Mouse (Mus musculus): Measurements from ENCODE around the gene Zbtb7b. TPM values are rescaled to one million over a fixed set of nuclear protein-coding genes. Genes with fewer than 3 reads are reported as not detected.

Gene Zbtb7b
- polyA plus RNA-seq, 1 experiment from 2014 or later, result 3.7 TPM

- ATAC-seq (replicated peaks; ENCODE audit: low FRiP score), result peak; percentile 27
- WGBS, result under 1% methylated on average over 12 of the region's 12 CpGs
- Histone ChIP-seq H3K27ac (peak overlapping the region; percentile 95), H3K4me3 (replicated peaks) (peak overlapping the region; percentile 59), H3K9ac (peak overlapping the region; percentile 65), H3K4me2 (peak overlapping the region; percentile 99), H3K9me3 (replicated peaks) (no peaks in the 10 kb centered on the region), H3K27me3 (no peaks in the 10 kb centered on the region), H3K4me1 (peaks cover 64% of the 10 kb centered on the region), H3K36me3 (no peaks in the 10 kb centered on the region)
These were observed 299 bp upstream of the Zbtb7b start for GRCm38 (mm10) chr3:89394894-89395256.

- Histone ChIP-seq H3K9ac (peak overlapping the region; percentile 65), H3K36me3 (no peaks in the 10 kb centered on the region), H3K27me3 (no peaks in the 10 kb centered on the region), H3K9me3 (replicated peaks) (no peaks in the 10 kb centered on the region), H3K4me2 (peak overlapping the region; percentile 99), H3K4me3 (replicated peaks) (peak overlapping the region; percentile 59), H3K4me1 (peaks cover 73% of the 10 kb centered on the region), H3K27ac (peak overlapping the region; percentile 95)
- ATAC-seq (replicated peaks; ENCODE audit: low FRiP score), result peak; percentile 92
- 0% methylated on average over 15 of the region's 15 CpGs for WGBS
These were observed 971 bp downstream of the Zbtb7b start for GRCm38 (mm10) chr3:89393605-89394004.

- Histone ChIP-seq H3K4me3 (replicated peaks) (peak overlapping the region; percentile 59), H3K9me3 (replicated peaks) (no peaks in the 10 kb centered on the region), H3K27ac (peak overlapping the region; percentile 95), H3K36me3 (no peaks in the 10 kb centered on the region), H3K4me2 (peak overlapping the region; percentile 99), H3K4me1 (peaks cover 80% of the 10 kb centered on the region), H3K9ac (peak overlapping the region; percentile 59), H3K27me3 (no peaks in the 10 kb centered on the region)
- WGBS, result under 1% methylated on average over 17 of the region's 24 CpGs
- no peak for ATAC-seq (replicated peaks; ENCODE audit: low FRiP score)
These were observed 1.7 kb downstream of the Zbtb7b start for GRCm38 (mm10) chr3:89392871-89393311.

- Histone ChIP-seq H3K9me3 (replicated peaks) (no peaks in the 10 kb centered on the region), H3K36me3 (no peaks in the 10 kb centered on the region), H3K4me1 (peaks cover 88% of the 10 kb centered on the region), H3K4me3 (replicated peaks) (peak overlapping the region; percentile 59), H3K9ac (peak overlapping the region; percentile 59), H3K27me3 (no peaks in the 10 kb centered on the region), H3K27ac (peak overlapping the region; percentile 95), H3K4me2 (peak overlapping the region; percentile 99)
- ATAC-seq (replicated peaks; ENCODE audit: low FRiP score), result no peak
- under 1% methylated on average over 55 of the region's 56 CpGs for WGBS
These were observed 2.7 kb downstream of the Zbtb7b start for GRCm38 (mm10) chr3:89391663-89392511.

- no peaks in the 10 kb centered on the region for H3K36me3 ChIP-seq
- no peak for ATAC-seq (replicated peaks; ENCODE audit: low FRiP score)
- peak overlapping the region; percentile 99 for H3K4me2 ChIP-seq
- peak overlapping the region; percentile 59 for H3K9ac ChIP-seq
- peak overlapping the region; percentile 95 for H3K27ac ChIP-seq
- peaks cover 86% of the 10 kb centered on the region for H3K4me1 ChIP-seq
- peak overlapping the region; percentile 59 for H3K4me3 ChIP-seq (replicated peaks)
- H3K9me3 ChIP-seq (replicated peaks), result no peaks in the 10 kb centered on the region
- H3K27me3 ChIP-seq, result no peaks in the 10 kb centered on the region
- WGBS, result 14% methylated on average over 19 of the region's 19 CpGs
These were observed 3.6 kb downstream of the Zbtb7b start for GRCm38 (mm10) chr3:89390699-89391662.

- Histone ChIP-seq H3K27ac (peak overlapping the region; percentile 45; the same call in 1 of the 2 replicates), H3K9ac (no peak overlapping the region), H3K36me3 (no peaks in the 10 kb centered on the region), H3K9me3 (replicated peaks) (no peaks in the 10 kb centered on the region), H3K27me3 (no peaks in the 10 kb centered on the region), H3K4me2 (peak overlapping the region; percentile 99), H3K4me1 (peaks cover 86% of the 10 kb centered on the region), H3K4me3 (replicated peaks) (0 out of 2 replicates have a peak overlapping the region, but pooled peaks have one; percentile 59)
- no peak for ATAC-seq (replicated peaks; ENCODE audit: low FRiP score)
- WGBS, result 39% methylated on average over 5 of the region's 5 CpGs
These were observed 4.5 kb downstream of the Zbtb7b start for GRCm38 (mm10) chr3:89390111-89390515.

- H3K9me3 ChIP-seq (replicated peaks), result no peaks in the 10 kb centered on the region
- no peaks in the 10 kb centered on the region for H3K36me3 ChIP-seq
- WGBS, result 50% methylated on average over 6 of the region's 6 CpGs
- peaks cover 84% of the 10 kb centered on the region for H3K4me1 ChIP-seq
- no peak overlapping the region for H3K9ac ChIP-seq
- H3K4me3 ChIP-seq (replicated peaks), result no peak overlapping the region
- ATAC-seq (replicated peaks; ENCODE audit: low FRiP score), result no peak
- H3K27ac ChIP-seq, result peak overlapping the region; percentile 45; the same call in 1 of the 2 replicates
- no peak overlapping the region for H3K4me2 ChIP-seq
- no peaks in the 10 kb centered on the region for H3K27me3 ChIP-seq
These were observed 5.5 kb downstream of the Zbtb7b start for GRCm38 (mm10) chr3:89388901-89389740.

- ATAC-seq (replicated peaks; ENCODE audit: low FRiP score), result no peak
- 0 out of 2 replicates have a peak overlapping the region, but pooled peaks have one; percentile 15 for H3K4me2 ChIP-seq
- no peaks in the 10 kb centered on the region for H3K36me3 ChIP-seq
- 0 out of 2 replicates have a peak overlapping the region, but pooled peaks have one; percentile 27 for H3K27ac ChIP-seq
- H3K27me3 ChIP-seq, result no peaks in the 10 kb centered on the region
- no peak overlapping the region for H3K9ac ChIP-seq
- H3K9me3 ChIP-seq (replicated peaks), result no peaks in the 10 kb centered on the region
- peaks cover 83% of the 10 kb centered on the region for H3K4me1 ChIP-seq
- WGBS, result 77% methylated on average over 11 of the region's 11 CpGs
- 0 out of 2 replicates have a peak overlapping the region, but pooled peaks have one; percentile 3 for H3K4me3 ChIP-seq (replicated peaks)
These were observed 6.3 kb downstream of the Zbtb7b start for GRCm38 (mm10) chr3:89388134-89388881.

GRCm38 (mm10) chr3:89387632-89388031 is 6.9 kb downstream of the Zbtb7b start:
- Histone ChIP-seq H3K4me3 (replicated peaks) (no peak overlapping the region), H3K9me3 (replicated peaks) (no peaks in the 10 kb centered on the region), H3K27ac (no peak overlapping the region), H3K4me1 (peaks cover 78% of the 10 kb centered on the region), H3K4me2 (0 out of 2 replicates have a peak overlapping the region, but pooled peaks have one; percentile 23), H3K9ac (no peak overlapping the region), H3K36me3 (no peaks in the 10 kb centered on the region), H3K27me3 (no peaks in the 10 kb centered on the region)
- WGBS, result 83% methylated on average over 11 of the region's 11 CpGs
- ATAC-seq (replicated peaks; ENCODE audit: low FRiP score), result no peak

GRCm38 (mm10) chr3:89386438-89387420 is 7.8 kb downstream of the Zbtb7b start:
- H3K4me2 ChIP-seq, result 0 out of 2 replicates have a peak overlapping the region, but pooled peaks have one; percentile 23
- no peaks in the 10 kb centered on the region for H3K36me3 ChIP-seq
- no peak overlapping the region for H3K27ac ChIP-seq
- WGBS, result 51% methylated on average over 17 of the region's 17 CpGs
- ATAC-seq (replicated peaks; ENCODE audit: low FRiP score), result no peak
- no peak overlapping the region for H3K9ac ChIP-seq
- H3K9me3 ChIP-seq (replicated peaks), result no peaks in the 10 kb centered on the region
- H3K4me3 ChIP-seq (replicated peaks), result no peak overlapping the region
- H3K27me3 ChIP-seq, result no peaks in the 10 kb centered on the region
- H3K4me1 ChIP-seq, result peaks cover 69% of the 10 kb centered on the region
